Mouse (Mus musculus) heart, postnatal 0 days (tissue): ENCODE data around the gene Ust.

Experiments
- CTCF ChIP-seq: IDR thresholded peaks from 2 replicates; pipeline ENCODE4 v1.5.1; 2016; ENCODE audit warnings: antibody characterized with exemption, control low read depth, low read depth
- EP300 ChIP-seq: IDR thresholded peaks from 2 replicates; pipeline ENCODE4 v1.6.1; 2016; ENCODE audit warnings: antibody characterized with exemption, low read depth

GRCm38 (mm10) chr10:8358286-8359045 lies 160.2 kb downstream of the Ust start:
- no peak for TF ChIP-seq CTCF
- no peak for TF ChIP-seq EP300
